In the genomic region with DNA sequence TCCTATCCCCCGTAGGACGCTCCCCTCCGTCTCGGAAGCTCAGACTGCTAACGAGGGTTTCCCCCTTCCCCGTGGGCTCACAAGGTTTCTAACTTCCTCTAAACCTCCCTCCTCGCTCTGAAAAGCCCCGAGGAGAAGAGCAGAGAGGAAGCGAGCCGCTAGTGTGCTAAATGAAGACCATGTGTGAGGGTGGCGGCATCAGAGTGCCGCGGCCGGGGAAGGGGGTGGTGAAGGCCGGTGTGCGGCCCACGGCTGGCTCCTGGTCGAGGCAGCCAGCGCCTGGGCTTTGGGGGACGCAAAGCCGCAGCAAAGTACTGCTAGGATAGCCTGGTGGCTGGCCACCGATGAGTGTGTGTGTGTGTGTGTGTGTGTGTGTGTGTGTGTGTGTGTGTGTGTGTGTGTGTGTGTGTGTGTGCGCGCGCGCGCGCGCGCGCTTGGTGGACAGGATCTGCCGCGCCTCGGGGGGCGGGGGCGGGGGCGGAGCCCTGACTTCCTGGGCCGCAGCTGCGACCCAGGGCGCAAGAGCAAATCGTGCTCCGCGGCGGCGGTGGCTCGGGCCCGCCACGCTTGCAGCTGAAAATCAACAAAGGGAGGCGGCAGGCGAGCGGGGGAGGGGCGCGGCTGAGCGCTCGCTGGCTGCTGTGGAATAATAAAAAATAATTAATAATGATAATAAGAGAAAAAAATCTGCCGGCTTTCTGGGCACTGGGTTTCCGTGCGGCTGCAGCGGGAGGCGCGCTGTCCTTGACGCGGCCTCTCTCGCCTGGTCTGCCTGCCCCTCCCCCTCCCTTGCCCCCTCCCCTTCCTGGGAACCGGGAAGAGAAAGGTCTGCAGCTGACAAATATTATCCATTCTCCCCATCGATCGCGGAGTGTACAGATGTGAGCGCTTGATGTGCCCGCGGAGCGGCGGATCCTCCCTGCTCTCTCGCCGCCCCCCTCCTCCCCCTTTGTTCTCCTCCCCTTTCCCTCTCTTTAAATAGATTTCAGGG, we compare ENCODE assay signal across 8 mouse cellular contexts. TPM values are rescaled to one million over a fixed set of nuclear protein-coding genes. Genes with fewer than 3 reads are reported as not detected.
DNase-seq lines count a peak whose midpoint lies in the region; ATAC-seq and TF ChIP-seq lines count a peak whose summit lies in the region.

No protein-coding gene starts in this region.

- H3K79me2 ChIP-seq in CH12.LX (replicated peaks; ENCODE audit: control insufficient read depth, extremely low read depth, insufficient read depth, poor library complexity, severe bottlenecking), result no peaks in the 10 kb centered on the region

- DNase-seq in cerebellum, adult 8-10 months, result no peak
- DNase-seq in CH12.LX (ENCODE audit: extremely low read depth), result peak; percentile 84
- peak; percentile 16 to 66 for DNase-seq in cerebellum, adult 18-20 months
- DNase-seq in lung, postnatal 14 days, result peak; percentile 75
- DNase-seq in skeletal muscle tissue, adult 2 months (ENCODE audit: low read depth, low spot score), result peak; percentile 71

- no peak for TF ChIP-seq CTCF in CH12.LX (conservative IDR thresholded peaks at IDR 0.05 in 1 of 2, IDR thresholded peaks at IDR 0.05 in 1 of 2; ENCODE audit: low read depth in 2 of 2, low read length in 2 of 2)
- TF ChIP-seq CTCF in intestine, postnatal 0 days (IDR thresholded peaks at IDR 0.05; ENCODE audit: low read depth), result no peak

- H3K4me2 ChIP-seq in CH12.LX (ENCODE audit: insufficient read depth, low read depth, poor library complexity, severe bottlenecking), result peak overlapping the region; percentile 55
- H3K4me2 ChIP-seq in intestine, postnatal 0 days (replicated peaks; ENCODE audit: low read depth), result peak overlapping the region; percentile 78

- 4% methylated on average over 59 of the region's 75 CpGs for WGBS in intestine, postnatal 0 days

- 0 out of 2 replicates have a peak, but pooled peaks have one; percentile 15 for ATAC-seq in cerebellum, adult (ENCODE audit: insufficient number of reproducible peaks, low FRiP score, low TSS enrichment)
- ATAC-seq in granulocyte monocyte progenitor cell, adult 5-6 weeks (replicated peaks; ENCODE audit: poor library complexity, severe bottlenecking), result peak; percentile 65
- 0 out of 2 replicates have a peak, but pooled peaks have one; percentile 31 for ATAC-seq in intestine, postnatal 0 days

- peak overlapping the region; percentile 16 to 59 (median 57) for H3K4me3 ChIP-seq in CH12.LX (replicated peaks in 1 of 3; ENCODE audit: low read depth in 2 of 3, low read length in 2 of 3, poor library complexity in 1 of 3)
- peak overlapping the region; percentile 40 for H3K4me3 ChIP-seq in intestine, postnatal 0 days (ENCODE audit: low read depth, low read length)

- H3K27me3 ChIP-seq in CH12.LX (replicated peaks), result no peaks in the 10 kb centered on the region
- peaks cover 14% of the 10 kb centered on the region; the same call in 1 of the 2 replicates for H3K27me3 ChIP-seq in intestine, postnatal 0 days (replicated peaks; ENCODE audit: control insufficient read depth, insufficient read depth, low read length)

- H3K36me3 ChIP-seq in CH12.LX (replicated peaks in 1 of 2; ENCODE audit: control insufficient read depth in 1 of 2, insufficient read depth in 1 of 2, low read length in 1 of 2), result no peaks in the 10 kb centered on the region
- H3K36me3 ChIP-seq in intestine, postnatal 0 days (ENCODE audit: control insufficient read depth, insufficient read depth), result no peaks in the 10 kb centered on the region

- dilution Hi-C loops in CH12.LX (cut with MboI; ENCODE audit: extremely low pct_ligation_motif_present, extremely low pct_unique_long_range_greater_than_20kb, low sequenced_read_pairs), result no loop called here

- TF ChIP-seq RAD21 in CH12.LX (IDR thresholded peaks at IDR 0.05; ENCODE audit: low read depth, low read length), result no peak

- no peak for TF ChIP-seq EP300 in CH12.LX (IDR thresholded peaks at IDR 0.05; ENCODE audit: low read length)

- H3K4me1 ChIP-seq in CH12.LX (ENCODE audit: control insufficient read depth in 1 of 2, insufficient read depth in 2 of 2), result peaks cover 14 to 32% of the 10 kb centered on the region in 2 experiments
- H3K4me1 ChIP-seq in intestine, postnatal 0 days (replicated peaks; ENCODE audit: control insufficient read depth, insufficient read depth, low read length), result no peaks in the 10 kb centered on the region

- peak overlapping the region; percentile 70 for H3K9ac ChIP-seq in CH12.LX (ENCODE audit: insufficient read depth, low read depth)
- no peak overlapping the region for H3K9ac ChIP-seq in intestine, postnatal 0 days (ENCODE audit: low read depth, low read length)

- H3K27ac ChIP-seq in CH12.LX (ENCODE audit: insufficient read depth, low read depth), result peak overlapping the region; percentile 98
- H3K27ac ChIP-seq in intestine, postnatal 0 days (ENCODE audit: low read depth, low read length), result no peak overlapping the region; the same call in 1 of the 2 replicates

- H3K9me3 ChIP-seq in CH12.LX (replicated peaks; ENCODE audit: low read length), result no peaks in the 10 kb centered on the region
- no peaks in the 10 kb centered on the region for H3K9me3 ChIP-seq in intestine, postnatal 0 days (ENCODE audit: control insufficient read depth)

- in situ Hi-C loops in CH12.LX (cut with MboI; ENCODE audit: low pct_ligation_motif_present, low pct_unique_long_range_greater_than_20kb, low sequenced_read_pairs), result loop anchor here (10.0 kb wide), 1 partner anchor 121 kb away; no protein-coding TSS in a partner anchor

- peak; percentile 69 for TF ChIP-seq POLR2A in CH12.LX (IDR thresholded peaks at IDR 0.05; ENCODE audit: low read depth, low read length)

TF ChIP-seq in CH12.LX, 34 proteins besides CTCF, POLR2A, EP300 and RAD21:
- TF ChIP-seq TCF12 (IDR thresholded peaks at IDR 0.05; ENCODE audit: low read depth, low read length) (peak; percentile 51; the same call in 1 of the 2 replicates), SIN3A (IDR thresholded peaks at IDR 0.05; ENCODE audit: low read length) (peak; percentile 16; the same call in 1 of the 2 replicates), ZC3H11A (IDR thresholded peaks at IDR 0.05; ENCODE audit: low read depth, low read length) (no peak), E2F4 (IDR thresholded peaks at IDR 0.05; ENCODE audit: insufficient replicate concordance, low read depth, low read length) (no peak), MAFK (IDR thresholded peaks at IDR 0.05; ENCODE audit: insufficient replicate concordance, low read length) (no peak), IRF4 (IDR thresholded peaks at IDR 0.05; ENCODE audit: low read depth, low read length) (no peak), ZMIZ1 (IDR thresholded peaks at IDR 0.05; ENCODE audit: low read depth, low read length) (peak; percentile 55; the same call in 1 of the 2 replicates), MXI1 (IDR thresholded peaks at IDR 0.05; ENCODE audit: low read depth, low read length) (no peak; the same call in 1 of the 2 replicates), POLR2AphosphoS2 (IDR thresholded peaks at IDR 0.05; ENCODE audit: low read depth, low read length) (no peak), ELF1 (IDR thresholded peaks at IDR 0.05; ENCODE audit: low read depth, low read length) (0 out of 2 replicates have a peak, but pooled peaks have one; percentile 9), USF1 (IDR thresholded peaks at IDR 0.05; ENCODE audit: low read depth, low read length) (no peak), SMC3 (IDR thresholded peaks at IDR 0.05; ENCODE audit: low read depth, low read length) (no peak), CHD1 (IDR thresholded peaks at IDR 0.05; ENCODE audit: low read depth, low read length) (no peak), KAT2A (IDR thresholded peaks at IDR 0.05; ENCODE audit: insufficient replicate concordance, low read length) (no peak), GABPA (IDR thresholded peaks at IDR 0.05; ENCODE audit: insufficient replicate concordance, low read depth, low read length) (no peak), PAX5 (IDR thresholded peaks at IDR 0.05; ENCODE audit: low read length) (no peak), MEF2A (IDR thresholded peaks at IDR 0.05; ENCODE audit: borderline replicate concordance, low read depth, low read length) (no peak), UBTF (IDR thresholded peaks at IDR 0.05; ENCODE audit: low read depth, low read length) (no peak; the same call in 1 of the 2 replicates), BHLHE40 (IDR thresholded peaks at IDR 0.05; ENCODE audit: low read depth, low read length) (peak; percentile 59; the same call in 1 of the 2 replicates), MYC (IDR thresholded peaks at IDR 0.05; ENCODE audit: low read depth, low read length) (0 out of 2 replicates have a peak, but pooled peaks have one; percentile 36), NRF1 (IDR thresholded peaks at IDR 0.05; ENCODE audit: low read depth, low read length) (peak; percentile 52), HCFC1 (IDR thresholded peaks at IDR 0.05; ENCODE audit: low read depth, low read length) (no peak), TBP (conservative IDR thresholded peaks at IDR 0.05; ENCODE audit: low read depth, low read length) (no peak), NELFE (IDR thresholded peaks at IDR 0.05; ENCODE audit: low read depth, low read length) (no peak), ZKSCAN1 (IDR thresholded peaks at IDR 0.05; ENCODE audit: borderline replicate concordance, low read depth, low read length) (no peak), JUN (IDR thresholded peaks at IDR 0.05; ENCODE audit: insufficient read depth, low read depth, low read length) (no peak), ZNF384 (IDR thresholded peaks at IDR 0.05; ENCODE audit: low read depth, low read length) (no peak), USF2 (conservative IDR thresholded peaks at IDR 0.05; ENCODE audit: low read depth, low read length) (no peak), ETS1 (conservative IDR thresholded peaks at IDR 0.05; ENCODE audit: low read depth, low read length) (peak; percentile 12; the same call in 1 of the 2 replicates), MAZ (IDR thresholded peaks at IDR 0.05; ENCODE audit: low read depth, low read length) (0 out of 2 replicates have a peak, but pooled peaks have one; percentile 30), CHD2 (IDR thresholded peaks at IDR 0.05; ENCODE audit: low read length) (peak; percentile 41), RCOR1 (conservative IDR thresholded peaks at IDR 0.05; ENCODE audit: low read depth, low read length) (no peak), MAX (IDR thresholded peaks at IDR 0.05; ENCODE audit: low read length) (no peak), JUND (conservative IDR thresholded peaks at IDR 0.05; ENCODE audit: low read depth, low read length) (no peak)

RNA-seq across cellular contexts. Expression of a gene that starts 24.7 kb away (rescaled TPM):
- total RNA-seq in CH12.LX (2012; rRNA removed) (40.0 and 41.1 TPM in 2 replicates), CH12.LX (2014; rRNA removed) (14.3 and 14.6 TPM in 2 replicates)
- 29.6 and 33.8 TPM in 2 replicates for polyA plus RNA-seq in CH12.LX (2012; ENCODE audit: insufficient read length, low read depth)
- total RNA-seq in granulocyte monocyte progenitor cell, adult 5-6 weeks (2014; fragmentation: Nextera tagmentation), result 36.0 and 55.0 TPM in 2 replicates
- total RNA-seq in granulocyte monocyte progenitor cell, adult 5-6 weeks (2017), result 30.6 and 32.7 TPM in 2 replicates
- 4.2 and 4.8 TPM in 2 replicates for polyA plus RNA-seq in intestine, postnatal 0 days (2015; fragmentation: Nextera tagmentation; extraction: Ambion mirVana)

Comparison
In these comparisons a context has a peak if more than half of its experiments do, and no peak if none do; other contexts are left out.
1. ATAC-seq: peak in every context shown above with its lines; median percentile 65 in granulocyte monocyte progenitor cell, adult 5-6 weeks; 31 in intestine, postnatal 0 days; 15 in cerebellum, adult.